Mouse (Mus musculus): ENCODE measurements around the gene Apol8.
"Not testable (repeated sequence)": the region's sequence is repeated elsewhere in the genome, so short reads cannot be mapped to it uniquely, and the experiment has no call there.

Gene Apol8

GRCm38 (mm10) chr15:77698656-77699055 is 58.1 kb downstream of the Apol8 start, which contains the start of gene Apol7e:
Gene Apol7e, plus strand, starts transcription at chr15:77698857.
- not testable (repeated sequence) for DNase-seq (ENCODE audit: low read depth, low spot score)

Data from R1 (cell line).